Mouse (Mus musculus): ENCODE data around the gene Lonrf3. TPM values are rescaled to one million over a fixed set of nuclear protein-coding genes. Genes with fewer than 3 reads are reported as not detected.

The Lonrf3 gene
- polyA plus RNA-seq (2015; fragmentation: Nextera tagmentation; extraction: Ambion mirVana) = 0.34 and 0.41 TPM in 2 replicates

- Histone ChIP-seq H3K27me3 (no peaks in the 10 kb centered on the region), H3K36me3 (no peaks in the 10 kb centered on the region), H3K4me2 (peak within 1 kb of the TSS; percentile 94), H3K9ac (no peak within 1 kb of the TSS; the same call in none of the 2 replicates), H3K4me3 (peak within 1 kb of the TSS; percentile 49), H3K27ac (replicated peaks) (no peak within 1 kb of the TSS), H3K9me3 (no peaks in the 10 kb centered on the region), H3K4me1 (replicated peaks) (peaks cover 10% of the 10 kb centered on the region; the same call in 1 of the 2 replicates)
- 23% methylated on average over 68 of the region's 68 CpGs for WGBS
- peak; percentile 80 for ATAC-seq (ENCODE audit: low FRiP score, low read depth)
Observed at GRCm38 (mm10) chrX:36328271-36329039, at the start of gene Lonrf3. Lonrf3 (plus strand) TSS chrX:36328353.

DNA sequence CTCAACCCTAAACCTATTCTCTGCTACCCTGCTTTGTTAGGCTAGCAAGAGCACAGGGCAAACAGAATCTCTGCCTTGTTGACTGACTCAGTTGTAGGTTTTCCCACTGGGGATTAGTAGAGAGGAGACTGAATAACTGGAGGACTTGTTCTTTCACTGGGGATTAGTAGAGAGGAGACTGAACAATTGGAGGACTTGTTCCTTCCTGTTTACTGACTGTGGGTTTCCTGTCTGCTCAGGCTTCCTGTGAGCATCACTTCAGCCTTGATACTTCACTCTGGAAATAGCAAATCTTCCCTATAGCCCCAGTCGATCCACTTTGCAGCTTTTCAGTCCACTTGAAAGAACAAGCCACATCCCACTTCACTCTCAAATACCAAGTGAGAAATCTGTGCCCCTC is 49.4 kb upstream of the Lonrf3 start:
- H3K9ac ChIP-seq = no peak overlapping the region
- no peaks in the 10 kb centered on the region for H3K36me3 ChIP-seq
- ATAC-seq (ENCODE audit: low FRiP score, low read depth) = no peak
- no peaks in the 10 kb centered on the region for H3K4me1 ChIP-seq (replicated peaks)
- H3K27me3 ChIP-seq = no peaks in the 10 kb centered on the region
- H3K4me3 ChIP-seq = no peak overlapping the region
- no peak overlapping the region for H3K27ac ChIP-seq (replicated peaks)
- no peak overlapping the region for H3K4me2 ChIP-seq
- WGBS = 58% methylated on average over 1 of the region's 1 CpGs
- H3K9me3 ChIP-seq = no peaks in the 10 kb centered on the region

GRCm38 (mm10) chrX:36311420-36311819 is 16.7 kb upstream of the Lonrf3 start:
- ATAC-seq (ENCODE audit: low FRiP score, low read depth) = no peak
- no peaks in the 10 kb centered on the region for H3K27me3 ChIP-seq
- WGBS = 75% methylated on average over 3 of the region's 3 CpGs
- no peak overlapping the region for H3K9ac ChIP-seq
- no peak overlapping the region for H3K27ac ChIP-seq (replicated peaks)
- no peak overlapping the region for H3K4me2 ChIP-seq
- no peak overlapping the region for H3K4me3 ChIP-seq
- H3K4me1 ChIP-seq (replicated peaks) = no peaks in the 10 kb centered on the region
- H3K36me3 ChIP-seq = no peaks in the 10 kb centered on the region
- no peaks in the 10 kb centered on the region for H3K9me3 ChIP-seq

DNA sequence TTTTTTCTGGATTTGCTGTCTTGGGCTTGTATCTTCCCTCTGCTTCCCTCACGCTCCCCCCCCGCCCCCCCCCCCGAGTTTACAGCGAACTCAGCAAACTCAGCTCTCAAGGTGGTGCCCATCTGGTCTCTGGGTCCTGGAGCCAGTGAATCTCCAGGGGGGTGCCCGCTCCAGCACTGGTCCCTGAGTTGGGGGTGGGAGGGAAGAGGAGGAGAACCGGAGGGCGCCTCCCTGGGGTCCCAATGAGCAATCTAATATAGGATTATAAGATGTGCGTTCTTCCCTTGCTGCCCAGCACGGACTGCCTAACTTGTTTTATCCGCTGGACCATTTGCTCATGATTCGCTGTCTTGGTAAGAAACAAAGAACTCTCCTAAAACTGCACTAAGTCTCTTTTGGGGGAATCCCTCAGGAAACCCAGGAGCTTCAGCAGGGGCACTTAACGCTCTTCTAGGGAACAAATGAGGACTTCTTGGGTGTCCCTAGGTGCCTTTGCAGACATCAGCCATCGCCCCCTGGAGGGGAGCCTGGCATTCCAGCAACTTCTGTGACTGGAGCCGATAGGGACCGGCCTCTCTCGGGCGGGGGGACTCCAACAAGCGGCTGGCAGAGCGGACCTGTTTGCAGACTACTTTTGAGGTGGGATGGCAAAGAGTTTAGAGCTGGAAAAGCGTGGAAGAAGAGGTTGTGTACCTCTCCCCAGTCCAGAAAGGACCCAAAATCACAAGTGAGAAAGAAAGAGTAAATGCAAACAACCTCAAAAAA is 480 bp upstream of the Lonrf3 start:
- Histone ChIP-seq H3K9me3 (no peaks in the 10 kb centered on the region), H3K27ac (replicated peaks) (no peak overlapping the region), H3K4me2 (peak overlapping the region; percentile 94), H3K36me3 (no peaks in the 10 kb centered on the region), H3K4me3 (peak overlapping the region; percentile 49), H3K9ac (no peak overlapping the region), H3K4me1 (replicated peaks) (peaks cover 10% of the 10 kb centered on the region; the same call in 1 of the 2 replicates), H3K27me3 (no peaks in the 10 kb centered on the region)
- 16% methylated on average over 18 of the region's 20 CpGs for WGBS
- ATAC-seq (ENCODE audit: low FRiP score, low read depth) = no peak; the same call in 1 of the 2 replicates

DNA sequence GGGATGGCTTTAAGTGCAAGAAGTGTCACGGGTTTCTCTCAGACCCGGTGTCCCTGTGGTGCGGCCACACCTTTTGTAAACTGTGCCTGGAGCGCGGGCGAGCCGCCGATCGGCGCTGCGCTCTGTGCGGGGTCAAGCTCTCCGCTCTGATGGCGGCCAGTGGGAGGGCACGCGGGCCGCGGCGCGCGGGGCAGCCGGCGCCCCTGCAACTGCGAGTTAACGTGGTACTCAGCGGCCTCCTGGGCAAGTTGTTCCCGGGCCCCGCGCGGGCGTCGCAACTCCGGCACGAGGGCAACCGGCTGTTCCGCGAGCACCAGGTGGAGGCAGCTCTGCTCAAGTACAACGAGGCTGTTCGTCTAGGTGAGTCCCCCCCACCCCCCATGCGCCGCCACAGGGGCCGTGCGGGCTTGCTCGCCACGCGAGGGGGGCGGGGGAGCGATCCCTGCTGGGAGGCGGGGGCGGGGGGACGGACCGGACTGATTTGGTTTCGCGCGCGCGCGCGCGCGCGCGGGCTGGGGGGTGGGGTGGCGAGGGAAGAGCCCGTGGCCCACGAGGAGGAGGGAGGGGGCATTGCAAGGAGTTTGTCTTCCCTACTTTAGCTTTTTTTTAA is 992 bp downstream of the Lonrf3 start:
- ATAC-seq (ENCODE audit: low FRiP score, low read depth) = peak; percentile 59
- H3K9me3 ChIP-seq = no peaks in the 10 kb centered on the region
- H3K27ac ChIP-seq (replicated peaks) = no peak overlapping the region
- H3K4me3 ChIP-seq = peak overlapping the region; percentile 49
- WGBS = 22% methylated on average over 45 of the region's 66 CpGs
- H3K36me3 ChIP-seq = no peaks in the 10 kb centered on the region
- peak overlapping the region; percentile 94 for H3K4me2 ChIP-seq
- H3K4me1 ChIP-seq (replicated peaks) = peaks cover 10% of the 10 kb centered on the region; the same call in 1 of the 2 replicates
- no peaks in the 10 kb centered on the region for H3K27me3 ChIP-seq
- no peak overlapping the region; the same call in none of the 2 replicates for H3K9ac ChIP-seq

- ATAC-seq (ENCODE audit: low FRiP score, low read depth) = peak; percentile 46; the same call in 1 of the 2 replicates
- Histone ChIP-seq H3K9me3 (no peaks in the 10 kb centered on the region), H3K4me3 (peak overlapping the region; percentile 49), H3K4me1 (replicated peaks) (peaks cover 10% of the 10 kb centered on the region; the same call in 1 of the 2 replicates), H3K36me3 (no peaks in the 10 kb centered on the region), H3K9ac (no peak overlapping the region), H3K4me2 (peak overlapping the region; percentile 94), H3K27me3 (no peaks in the 10 kb centered on the region), H3K27ac (replicated peaks) (no peak overlapping the region)
- WGBS = 34% methylated on average over 32 of the region's 44 CpGs
Observed at GRCm38 (mm10) chrX:36329849-36330411, 1.8 kb downstream of the Lonrf3 start.

DNA sequence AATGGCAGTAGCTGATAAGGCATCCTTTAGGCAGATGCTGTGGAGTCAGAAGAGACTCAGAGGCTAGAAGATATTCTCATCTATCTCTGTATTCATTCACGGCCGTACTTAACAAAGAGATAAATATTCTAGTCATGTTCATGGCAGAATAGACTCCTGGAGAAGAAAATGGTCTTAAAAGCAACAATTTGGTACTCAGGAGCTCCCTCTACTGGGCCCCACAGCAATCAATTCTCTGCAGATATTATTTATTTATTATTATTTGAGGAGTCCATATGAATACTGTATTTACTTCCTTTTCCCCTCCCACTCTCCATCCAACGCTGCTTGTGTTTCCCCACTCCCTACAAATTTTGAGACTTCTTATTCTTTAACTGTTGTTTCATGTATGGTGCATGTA is 24.3 kb downstream of the Lonrf3 start:
- Histone ChIP-seq H3K9me3 (no peaks in the 10 kb centered on the region), H3K4me1 (replicated peaks) (no peaks in the 10 kb centered on the region), H3K9ac (no peak overlapping the region), H3K36me3 (no peaks in the 10 kb centered on the region), H3K27me3 (no peaks in the 10 kb centered on the region), H3K4me3 (no peak overlapping the region), H3K4me2 (no peak overlapping the region), H3K27ac (replicated peaks) (no peak overlapping the region)
- ATAC-seq (ENCODE audit: low FRiP score, low read depth) = no peak
- WGBS = 51% methylated on average over 3 of the region's 3 CpGs

- Histone ChIP-seq H3K36me3 (no peaks in the 10 kb centered on the region), H3K4me3 (no peak overlapping the region), H3K4me2 (no peak overlapping the region), H3K27ac (replicated peaks) (no peak overlapping the region), H3K9me3 (no peaks in the 10 kb centered on the region), H3K4me1 (replicated peaks) (no peaks in the 10 kb centered on the region), H3K27me3 (no peaks in the 10 kb centered on the region), H3K9ac (no peak overlapping the region)
- no peak for ATAC-seq (ENCODE audit: low FRiP score, low read depth)
Observed at GRCm38 (mm10) chrX:36385340-36385739, 57.2 kb downstream of the Lonrf3 start.

- ATAC-seq (ENCODE audit: low FRiP score, low read depth) = no peak
- H3K4me2 ChIP-seq = no peak overlapping the region
- no peaks in the 10 kb centered on the region for H3K4me1 ChIP-seq (replicated peaks)
- H3K9ac ChIP-seq = no peak overlapping the region
- WGBS = 50% methylated on average over 3 of the region's 3 CpGs
- no peak overlapping the region for H3K27ac ChIP-seq (replicated peaks)
- no peaks in the 10 kb centered on the region for H3K36me3 ChIP-seq
- H3K9me3 ChIP-seq = no peaks in the 10 kb centered on the region
- no peaks in the 10 kb centered on the region for H3K27me3 ChIP-seq
- H3K4me3 ChIP-seq = no peak overlapping the region
Observed at GRCm38 (mm10) chrX:36389971-36390370, 61.8 kb downstream of the Lonrf3 start.

GRCm38 (mm10) chrX:36390503-36390902 is 62.4 kb downstream of the Lonrf3 start:
- Histone ChIP-seq H3K4me1 (replicated peaks) (no peaks in the 10 kb centered on the region), H3K27ac (replicated peaks) (no peak overlapping the region), H3K4me3 (no peak overlapping the region), H3K36me3 (no peaks in the 10 kb centered on the region), H3K9me3 (no peaks in the 10 kb centered on the region), H3K4me2 (no peak overlapping the region), H3K27me3 (no peaks in the 10 kb centered on the region), H3K9ac (no peak overlapping the region)
- 61% methylated on average over 2 of the region's 2 CpGs for WGBS
- no peak for ATAC-seq (ENCODE audit: low FRiP score, low read depth)

DNA sequence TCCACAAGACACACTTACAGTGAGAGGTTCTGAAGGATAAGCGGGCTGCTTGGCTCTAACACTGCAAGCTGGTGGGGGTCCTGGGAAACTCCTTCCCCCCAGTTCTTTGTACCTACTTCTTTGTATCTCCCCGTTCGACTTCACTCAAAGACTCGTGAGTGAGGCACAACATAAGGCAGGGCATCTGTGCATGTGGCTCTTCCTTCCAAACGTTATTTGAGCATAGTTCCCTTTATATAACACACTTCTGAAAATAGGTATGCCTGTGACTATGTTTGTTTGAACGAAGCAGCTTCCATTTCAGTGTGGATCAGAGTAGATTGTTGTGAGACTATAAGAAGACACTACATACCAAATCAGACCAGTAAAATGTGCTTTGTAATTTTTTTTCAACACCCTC is 64.5 kb downstream of the Lonrf3 start:
- no peak overlapping the region for H3K27ac ChIP-seq (replicated peaks)
- H3K4me2 ChIP-seq = no peak overlapping the region
- H3K27me3 ChIP-seq = no peaks in the 10 kb centered on the region
- no peaks in the 10 kb centered on the region for H3K36me3 ChIP-seq
- no peak overlapping the region for H3K9ac ChIP-seq
- 70% methylated on average over 6 of the region's 6 CpGs for WGBS
- H3K4me1 ChIP-seq (replicated peaks) = no peaks in the 10 kb centered on the region
- H3K4me3 ChIP-seq = no peak overlapping the region
- H3K9me3 ChIP-seq = no peaks in the 10 kb centered on the region
- no peak for ATAC-seq (ENCODE audit: low FRiP score, low read depth)

DNA sequence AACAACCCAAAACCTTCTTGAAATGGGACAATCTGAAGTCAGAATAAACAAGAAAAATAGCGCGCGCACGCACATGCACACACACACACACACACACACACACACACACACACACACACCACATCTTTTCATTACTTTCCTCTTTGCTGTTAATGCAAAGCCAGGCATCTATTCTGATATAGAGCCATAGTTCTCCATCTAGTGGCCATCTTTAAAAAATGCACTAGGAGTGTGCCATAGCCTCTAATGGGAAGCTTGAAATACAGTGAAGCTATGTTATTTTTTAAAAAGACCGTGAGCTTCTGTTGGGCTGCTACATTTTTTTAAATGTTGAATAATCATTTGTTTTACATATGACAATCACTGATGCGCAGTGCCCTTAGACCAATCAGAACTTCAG is 65.1 kb downstream of the Lonrf3 start:
- Histone ChIP-seq H3K9me3 (no peaks in the 10 kb centered on the region), H3K4me3 (no peak overlapping the region), H3K36me3 (no peaks in the 10 kb centered on the region), H3K27ac (replicated peaks) (no peak overlapping the region), H3K4me2 (no peak overlapping the region), H3K27me3 (no peaks in the 10 kb centered on the region), H3K9ac (no peak overlapping the region), H3K4me1 (replicated peaks) (no peaks in the 10 kb centered on the region)
- ATAC-seq (ENCODE audit: low FRiP score, low read depth) = no peak
- WGBS = 54% methylated on average over 6 of the region's 6 CpGs
